In genomic region chr14:60131196-60131876, GRCm38 (mm10) we compare ENCODE assay signal across 19 mouse cellular contexts.
DNase-seq lines count a peak whose midpoint lies in the region; ATAC-seq lines count a peak whose summit lies in the region.
"Had no signal": no experiment of that assay in that cellular context is flagged by ENCODE, and none has a peak within 500 bp of the region (broad histone marks: within the 10 kb centered on the region; RNA-seq: fewer than 3 reads in every experiment).

No protein-coding gene starts in this region.

- H3K4me2 ChIP-seq in hindbrain, embryonic 14.5 days (replicated peaks), result no peak overlapping the region
- H3K4me2 ChIP-seq: forebrain, embryonic 15.5 days; liver, embryonic 15.5 days had no signal

- H3K9ac ChIP-seq in hindbrain, embryonic 14.5 days, result no peak overlapping the region
- H3K9ac ChIP-seq: forebrain, embryonic 15.5 days; liver, embryonic 15.5 days had no signal

- no peak for ATAC-seq in hindbrain, embryonic 14.5 days (ENCODE audit: low FRiP score)
- ATAC-seq: forebrain, embryonic 15.5 days; midbrain, embryonic 16.5 days had no signal

- no peaks in the 10 kb centered on the region for H3K4me1 ChIP-seq in hindbrain, embryonic 14.5 days (replicated peaks; ENCODE audit: control insufficient read depth, insufficient read depth, low read length)
- H3K4me1 ChIP-seq: forebrain, embryonic 15.5 days; liver, embryonic 15.5 days had no signal

- DNase-seq in heart, adult 11 months, result peak; percentile 66
- no peak for DNase-seq in heart, adult 9 months (ENCODE audit: low spot score in 2 of 2)
- DNase-seq in T-cell, adult 2 months (ENCODE audit: low spot score), result peak; percentile 60
- peak; percentile 21 to 49 for DNase-seq in natural killer cell, adult 2 months (ENCODE audit: low spot score in 2 of 2)
- DNase-seq in thymus, postnatal 36 days, result peak; percentile 34 to 56
- no peak for DNase-seq in hindbrain, embryonic 14.5 days (ENCODE audit: low spot score)
- DNase-seq in heart, adult 8-10 months (ENCODE audit: low spot score), result no peak
- no peak for DNase-seq in right cerebral cortex, postnatal 14 days
- DNase-seq: adrenal gland, adult 8-10 months; cerebellum, adult 9-11 months; gastrocnemius, postnatal 14 days; heart, adult 2 months; layer of hippocampus, postnatal 36 days; retina, postnatal 1 day had no signal

- H3K36me3 ChIP-seq in hindbrain, embryonic 14.5 days (replicated peaks; ENCODE audit: control insufficient read depth, insufficient read depth), result no peaks in the 10 kb centered on the region
- H3K36me3 ChIP-seq: forebrain, embryonic 15.5 days; liver, embryonic 15.5 days had no signal

- WGBS in hindbrain, embryonic 14.5 days, result 94% methylated on average over 9 of the region's 9 CpGs

- H3K4me3 ChIP-seq in hindbrain, embryonic 14.5 days (replicated peaks; ENCODE audit: low read length), result no peak overlapping the region
- H3K4me3 ChIP-seq: erythroblast, embryonic 14.5 days; forebrain, embryonic 15.5 days; heart, adult 2 months; liver, embryonic 15.5 days had no signal

- H3K27ac ChIP-seq in hindbrain, embryonic 14.5 days, result no peak overlapping the region
- H3K27ac ChIP-seq: forebrain, embryonic 15.5 days; heart, adult 2 months; liver, embryonic 15.5 days had no signal

- no peaks in the 10 kb centered on the region for H3K9me3 ChIP-seq in hindbrain, embryonic 14.5 days (ENCODE audit: control insufficient read depth, low read length)
- H3K9me3 ChIP-seq: forebrain, embryonic 15.5 days; liver, embryonic 15.5 days; megakaryocyte, embryonic 14.5 days had no signal

- no peaks in the 10 kb centered on the region for H3K27me3 ChIP-seq in hindbrain, embryonic 14.5 days (ENCODE audit: control insufficient read depth, insufficient read depth, low read length)
- H3K27me3 ChIP-seq: forebrain, embryonic 15.5 days; liver, embryonic 15.5 days had no signal

Comparison
In these comparisons a context has a peak if more than half of its experiments do, and no peak if none do; other contexts are left out.
1. DNase-seq: peak in heart, adult 11 months (single experiment), T-cell, adult 2 months (single experiment), natural killer cell, adult 2 months (2 of 2) and thymus, postnatal 36 days (2 of 2); none in heart, adult 9 months (0 of 2), hindbrain, embryonic 14.5 days (single experiment), heart, adult 8-10 months (single experiment) and right cerebral cortex, postnatal 14 days (single experiment).